Mouse (Mus musculus) C2C12 (cell line): Measurements from ENCODE around the gene Dcun1d1.

Experiments used
- CTCF ChIP-seq: IDR thresholded peaks from one replicate; pipeline ENCODE4 v1.5.1; 2011; ENCODE audit not compliant: control insufficient read depth, insufficient read depth, insufficient read length
- MYOD1 ChIP-seq: IDR thresholded peaks from one replicate; pipeline ENCODE4 v1.6.1; 2011; ENCODE audit warnings: low read depth; ENCODE audit not compliant: control insufficient read depth, insufficient read length
- USF1 ChIP-seq: IDR thresholded peaks from one replicate; pipeline ENCODE4 v1.6.1; 2011; ENCODE audit warnings: low read depth, mild to moderate bottlenecking, control low read depth, moderate library complexity

DNA sequence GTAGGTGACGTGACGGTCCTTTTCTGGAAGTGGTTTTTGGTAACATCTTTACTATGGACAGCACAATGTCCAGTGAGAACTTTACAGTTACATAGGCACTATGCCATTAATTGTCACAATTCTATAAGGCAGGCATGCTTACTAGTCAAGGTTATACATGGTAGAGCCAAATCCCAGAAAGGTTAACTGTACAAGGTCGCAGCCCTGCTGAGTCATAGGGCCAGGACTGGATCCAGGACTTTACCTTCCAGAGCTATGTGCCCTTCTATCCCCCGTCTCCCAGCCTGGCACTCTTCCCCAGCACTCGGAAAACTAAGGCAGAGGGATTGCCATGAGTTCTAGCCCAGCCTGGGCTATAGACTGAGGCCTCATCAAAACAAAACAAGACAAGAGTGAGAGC, 26.7 kb upstream of the Dcun1d1 start:
- TF ChIP-seq CTCF (no peak), MYOD1 (no peak), USF1 (no peak)
